Mouse (Mus musculus) myocyte (in vitro differentiated cells): Measurements from ENCODE around the gene Sostdc1. TPM values are rescaled to one million over a fixed set of nuclear protein-coding genes. Genes with fewer than 3 reads are reported as not detected.

Experiments used
- H3K27me3 ChIP-seq: one replicate; pipeline ENCODE4 v1.6.1; 2011; ENCODE audit not compliant: control insufficient read depth, insufficient read depth, insufficient read length
- H3K36me3 ChIP-seq: one replicate; pipeline ENCODE4 v1.6.1; 2011; ENCODE audit not compliant: control insufficient read depth, insufficient read depth
- H3K4me2 ChIP-seq: one replicate; pipeline ENCODE4 v1.6.1; 2011; ENCODE audit warnings: low read depth, control low read depth
- H3K4me3 ChIP-seq: one replicate; pipeline ENCODE4 v1.5.1; 2011; ENCODE audit warnings: mild to moderate bottlenecking, control low read depth, moderate library complexity
- H3K79me2 ChIP-seq: one replicate; pipeline ENCODE4 v1.6.1; 2011; ENCODE audit not compliant: control insufficient read depth, insufficient read depth
- H3ac ChIP-seq: one replicate; pipeline ENCODE4 v1.6.1; 2011; ENCODE audit not compliant: control insufficient read depth, insufficient read length
- CEBPB ChIP-seq: IDR thresholded peaks from 2 replicates; pipeline ENCODE4 v1.6.1; 2011; ENCODE audit warnings: mild to moderate bottlenecking, moderate library complexity; ENCODE audit not compliant: poor library complexity, insufficient read depth, severe bottlenecking
- E2F4 ChIP-seq: IDR thresholded peaks from one replicate; pipeline ENCODE4 v1.6.1; 2011; ENCODE audit warnings: mild to moderate bottlenecking, control low read depth, moderate library complexity; ENCODE audit not compliant: insufficient read depth
- MAX ChIP-seq: IDR thresholded peaks from one replicate; pipeline ENCODE4 v1.6.1; 2011; ENCODE audit warnings: low read depth, mild to moderate bottlenecking, control low read depth
- MYOD1 ChIP-seq, 3 experiments: IDR thresholded peaks; one replicate each; pipeline ENCODE4 v1.6.1; 2011; ENCODE audit warnings: control low read depth in 2 of 3, low read depth in 2 of 3, mild to moderate bottlenecking in 2 of 3, moderate library complexity in 1 of 3; ENCODE audit not compliant: insufficient read length in 2 of 3, control insufficient read depth in 1 of 3
- MYOG ChIP-seq, 3 experiments: IDR thresholded peaks; one replicate each; pipeline ENCODE4 v1.6.1; 2011; ENCODE audit warnings: control low read depth in 2 of 3, low read depth in 2 of 3, mild to moderate bottlenecking in 2 of 3; ENCODE audit not compliant: insufficient read length in 2 of 3, control insufficient read depth in 1 of 3, insufficient read depth in 1 of 3
- POLR2A ChIP-seq: IDR thresholded peaks from one replicate; pipeline ENCODE4 v1.6.1; 2011; ENCODE audit warnings: low read depth, mild to moderate bottlenecking, control low read depth, moderate library complexity; ENCODE audit not compliant: insufficient read length
- POLR2AphosphoS2 ChIP-seq: IDR thresholded peaks from one replicate; pipeline ENCODE4 v1.6.1; 2011; ENCODE audit warnings: low read depth, control low read depth; ENCODE audit not compliant: insufficient read length
- REST ChIP-seq: IDR thresholded peaks from one replicate; pipeline ENCODE4 v1.6.1; 2011; ENCODE audit warnings: mild to moderate bottlenecking, control low read depth, moderate library complexity; ENCODE audit not compliant: insufficient read depth, insufficient read length
- SRF ChIP-seq: IDR thresholded peaks from one replicate; pipeline ENCODE4 v1.6.1; 2011; ENCODE audit warnings: low read depth; ENCODE audit not compliant: control insufficient read depth, insufficient read length
- TCF12 ChIP-seq: IDR thresholded peaks from one replicate; pipeline ENCODE4 v1.6.1; 2011; ENCODE audit warnings: mild to moderate bottlenecking, control low read depth; ENCODE audit not compliant: poor library complexity, insufficient read depth, severe bottlenecking
- TCF3 ChIP-seq: IDR thresholded peaks from one replicate; pipeline ENCODE4 v1.6.1; 2011; ENCODE audit warnings: low read depth, control low read depth; ENCODE audit not compliant: insufficient read length
- USF1 ChIP-seq: IDR thresholded peaks from one replicate; pipeline ENCODE4 v1.6.1; 2011; ENCODE audit warnings: low read depth, mild to moderate bottlenecking, control low read depth, moderate library complexity
- polyA plus RNA-seq: library from polyadenylated mRNA; unstranded; fragments of >200 nt; fragmentation: generic; extraction: Trizol; gene quantifications from one replicate; pipeline ENCODE4 v1.2.1, GENCODE M21; 2012; ENCODE audit warnings: missing spikeins

Sostdc1 gene
- polyA plus RNA-seq, 1 experiment = not detected

DNA sequence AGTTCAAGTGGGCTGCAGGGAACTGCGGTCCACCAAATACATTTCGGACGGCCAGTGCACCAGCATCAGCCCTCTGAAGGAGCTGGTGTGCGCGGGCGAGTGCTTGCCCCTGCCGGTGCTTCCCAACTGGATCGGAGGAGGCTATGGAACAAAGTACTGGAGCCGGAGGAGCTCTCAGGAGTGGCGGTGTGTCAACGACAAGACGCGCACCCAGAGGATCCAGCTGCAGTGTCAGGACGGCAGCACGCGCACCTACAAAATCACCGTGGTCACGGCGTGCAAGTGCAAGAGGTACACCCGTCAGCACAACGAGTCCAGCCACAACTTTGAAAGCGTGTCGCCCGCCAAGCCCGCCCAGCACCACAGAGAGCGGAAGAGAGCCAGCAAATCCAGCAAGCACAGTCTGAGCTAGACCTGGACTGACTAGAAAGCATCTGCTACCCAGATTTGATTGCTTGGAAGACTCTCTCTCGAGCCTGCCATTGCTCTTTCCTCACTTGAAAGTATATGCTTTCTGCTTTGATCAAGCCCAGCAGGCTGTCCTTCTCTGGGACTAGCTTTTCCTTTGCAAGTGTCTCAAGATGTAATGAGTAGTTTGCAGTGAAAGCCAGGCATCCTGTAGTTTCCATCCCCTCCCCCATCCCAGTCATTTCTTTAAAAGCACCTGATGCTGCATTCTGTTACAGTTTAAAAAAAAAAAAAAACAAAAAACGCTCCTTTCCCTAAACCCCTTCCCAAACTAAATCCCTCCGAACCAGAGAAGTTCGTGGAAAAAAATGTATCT, 3.3 kb downstream of the Sostdc1 start:
- Histone ChIP-seq H3K4me2 (no peak overlapping the region), H3K4me3 (no peak overlapping the region), H3K36me3 (no peaks in the 10 kb centered on the region), H3ac (no peak overlapping the region), H3K79me2 (no peaks in the 10 kb centered on the region), H3K27me3 (no peaks in the 10 kb centered on the region)
- TF ChIP-seq E2F4 (no peak), SRF (no peak), MYOG (IDR thresholded peaks at IDR 0.05; ENCODE audit: control insufficient read depth in 1 of 3, insufficient read depth in 1 of 3, insufficient read length in 2 of 3, low read depth in 2 of 3) (no peak), USF1 (no peak), MAX (no peak), POLR2A (no peak), POLR2AphosphoS2 (no peak), REST (no peak), MYOD1 (IDR thresholded peaks at IDR 0.05; ENCODE audit: control insufficient read depth in 1 of 3, insufficient read length in 2 of 3, low read depth in 2 of 3) (no peak), TCF12 (no peak), TCF3 (no peak), CEBPB (no peak)

DNA sequence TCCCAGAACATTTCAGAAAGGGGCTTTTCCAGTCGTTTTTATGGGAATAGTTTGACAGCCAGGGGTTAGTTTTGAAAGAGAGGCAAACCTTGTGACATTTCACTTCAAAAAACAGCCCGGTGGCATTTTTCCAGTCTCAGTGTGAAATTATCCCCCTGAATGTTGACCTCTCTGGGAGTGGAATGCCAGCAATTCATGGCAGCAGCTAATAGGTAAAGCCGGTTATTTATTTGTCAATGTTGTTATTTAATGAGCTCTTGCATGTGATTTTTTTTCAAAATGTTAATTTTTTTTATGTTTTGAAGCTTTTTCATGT, 3.8 kb downstream of the Sostdc1 start:
- H3ac ChIP-seq = no peak overlapping the region
- H3K79me2 ChIP-seq = no peaks in the 10 kb centered on the region
- H3K4me2 ChIP-seq = no peak overlapping the region
- TF ChIP-seq TCF12 (no peak), MAX (no peak), TCF3 (no peak), E2F4 (no peak), POLR2AphosphoS2 (no peak), MYOG (IDR thresholded peaks at IDR 0.05; ENCODE audit: control insufficient read depth in 1 of 3, insufficient read depth in 1 of 3, insufficient read length in 2 of 3, low read depth in 2 of 3) (no peak)
- H3K36me3 ChIP-seq = no peaks in the 10 kb centered on the region
- H3K4me3 ChIP-seq = no peak overlapping the region
- H3K27me3 ChIP-seq = no peaks in the 10 kb centered on the region

DNA sequence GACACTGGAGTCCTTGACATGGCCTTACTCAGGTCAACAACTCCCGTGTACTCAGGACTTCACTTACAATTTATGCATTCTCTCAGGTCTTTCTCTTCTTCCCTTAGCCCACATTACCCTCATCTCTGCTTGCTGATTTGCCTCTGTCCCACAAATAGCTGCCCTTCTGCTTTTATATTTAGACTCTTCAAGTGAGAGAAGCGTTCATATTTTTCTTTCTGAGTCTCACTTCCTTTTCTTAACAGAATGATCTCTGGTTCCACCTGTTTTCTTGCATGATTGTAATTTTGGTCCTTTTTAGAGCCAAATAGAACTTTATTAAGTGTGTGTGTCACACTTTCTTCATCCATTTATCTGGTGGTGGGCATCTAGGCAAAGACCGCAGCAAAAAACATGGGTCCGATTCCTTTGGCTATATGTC, 12.2 kb downstream of the Sostdc1 start:
- H3ac ChIP-seq = no peak overlapping the region
- no peaks in the 10 kb centered on the region for H3K79me2 ChIP-seq
- no peaks in the 10 kb centered on the region for H3K27me3 ChIP-seq
- H3K4me3 ChIP-seq = no peak overlapping the region
- no peak overlapping the region for H3K4me2 ChIP-seq
- TF ChIP-seq MAX (no peak), E2F4 (no peak), POLR2AphosphoS2 (no peak), SRF (no peak), MYOD1 (IDR thresholded peaks at IDR 0.05; ENCODE audit: control insufficient read depth in 1 of 3, insufficient read length in 2 of 3, low read depth in 2 of 3) (no peak), CEBPB (no peak), REST (no peak), MYOG (IDR thresholded peaks at IDR 0.05; ENCODE audit: control insufficient read depth in 1 of 3, insufficient read depth in 1 of 3, insufficient read length in 2 of 3, low read depth in 2 of 3) (no peak), POLR2A (no peak), USF1 (no peak), TCF12 (no peak), TCF3 (no peak)
- H3K36me3 ChIP-seq = no peaks in the 10 kb centered on the region

DNA sequence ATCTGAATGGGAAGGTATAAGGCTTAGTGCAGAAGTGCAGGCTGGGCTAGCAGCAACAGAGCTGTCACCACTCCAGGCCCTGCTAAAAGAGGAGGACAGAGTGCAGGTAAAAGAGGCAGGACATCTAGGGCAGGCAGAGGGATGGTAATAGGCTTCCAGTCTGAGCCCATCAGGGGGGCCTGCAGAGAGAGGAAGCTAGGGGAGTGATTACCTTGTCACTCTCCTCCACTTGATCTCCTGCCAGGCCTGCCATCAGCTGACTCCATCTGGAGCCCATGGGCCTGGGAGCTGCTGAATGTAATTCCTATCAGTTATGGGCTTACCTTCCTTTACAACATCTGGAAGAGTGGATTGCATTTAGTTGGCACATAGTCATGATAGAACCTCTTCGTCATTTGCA, 18.7 kb downstream of the Sostdc1 start:
- H3K4me2 ChIP-seq = no peak overlapping the region
- TF ChIP-seq MYOD1 (IDR thresholded peaks at IDR 0.05; ENCODE audit: control insufficient read depth in 1 of 3, insufficient read length in 2 of 3, low read depth in 2 of 3) = no peak
- no peak for TF ChIP-seq TCF12
- no peak for TF ChIP-seq USF1
- no peak for TF ChIP-seq MYOG (IDR thresholded peaks at IDR 0.05; ENCODE audit: control insufficient read depth in 1 of 3, insufficient read depth in 1 of 3, insufficient read length in 2 of 3, low read depth in 2 of 3)
- no peak for TF ChIP-seq REST
- TF ChIP-seq E2F4 = no peak
- no peak for TF ChIP-seq SRF
- no peak for TF ChIP-seq CEBPB
- TF ChIP-seq POLR2AphosphoS2 = no peak
- TF ChIP-seq MAX = no peak
- TF ChIP-seq POLR2A = no peak
- no peak for TF ChIP-seq TCF3
- no peaks in the 10 kb centered on the region for H3K27me3 ChIP-seq
- no peaks in the 10 kb centered on the region for H3K36me3 ChIP-seq
- H3K79me2 ChIP-seq = no peaks in the 10 kb centered on the region
- H3ac ChIP-seq = no peak overlapping the region
- H3K4me3 ChIP-seq = no peak overlapping the region

DNA sequence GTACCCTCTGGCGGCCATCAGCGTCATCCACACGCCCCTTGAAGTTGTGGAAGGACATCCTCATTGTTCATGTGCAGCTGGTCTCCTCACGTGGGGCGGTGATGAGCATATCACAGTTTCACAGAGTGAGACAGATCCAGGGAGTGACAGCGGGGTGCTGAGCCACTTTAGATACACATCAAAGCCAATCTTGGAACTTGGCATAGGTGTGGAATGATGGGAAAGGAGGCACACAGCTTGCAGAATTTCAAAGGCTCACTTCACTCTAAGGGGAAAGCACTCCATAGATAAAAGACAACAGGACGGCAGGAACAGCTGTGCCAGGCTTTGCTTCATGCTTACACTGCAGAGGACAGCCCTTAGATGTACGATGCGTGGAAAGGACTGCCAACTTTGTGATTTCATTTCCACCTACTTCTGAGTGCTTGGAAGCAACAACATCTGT, 19.9 kb downstream of the Sostdc1 start:
- no peak overlapping the region for H3K4me3 ChIP-seq
- no peaks in the 10 kb centered on the region for H3K27me3 ChIP-seq
- no peak overlapping the region for H3ac ChIP-seq
- H3K36me3 ChIP-seq = no peaks in the 10 kb centered on the region
- no peaks in the 10 kb centered on the region for H3K79me2 ChIP-seq
- no peak overlapping the region for H3K4me2 ChIP-seq
- TF ChIP-seq USF1 (no peak), SRF (no peak), E2F4 (no peak), POLR2A (no peak), POLR2AphosphoS2 (no peak), MAX (no peak), TCF3 (no peak), TCF12 (no peak), MYOD1 (IDR thresholded peaks at IDR 0.05; ENCODE audit: control insufficient read depth in 1 of 3, insufficient read length in 2 of 3, low read depth in 2 of 3) (no peak), CEBPB (no peak), MYOG (IDR thresholded peaks at IDR 0.05; ENCODE audit: control insufficient read depth in 1 of 3, insufficient read depth in 1 of 3, insufficient read length in 2 of 3, low read depth in 2 of 3) (no peak), REST (no peak)
